Mouse (Mus musculus) retina, embryonic 14.5 days (tissue): ENCODE results near the gene Pmf1.

ENCODE experiments used
- DNase-seq: peaks from one replicate; pipeline ENCODE4 v3.0.0-alpha.2; 2015; ENCODE audit warnings: low spot score

Gene Pmf1

DNA sequence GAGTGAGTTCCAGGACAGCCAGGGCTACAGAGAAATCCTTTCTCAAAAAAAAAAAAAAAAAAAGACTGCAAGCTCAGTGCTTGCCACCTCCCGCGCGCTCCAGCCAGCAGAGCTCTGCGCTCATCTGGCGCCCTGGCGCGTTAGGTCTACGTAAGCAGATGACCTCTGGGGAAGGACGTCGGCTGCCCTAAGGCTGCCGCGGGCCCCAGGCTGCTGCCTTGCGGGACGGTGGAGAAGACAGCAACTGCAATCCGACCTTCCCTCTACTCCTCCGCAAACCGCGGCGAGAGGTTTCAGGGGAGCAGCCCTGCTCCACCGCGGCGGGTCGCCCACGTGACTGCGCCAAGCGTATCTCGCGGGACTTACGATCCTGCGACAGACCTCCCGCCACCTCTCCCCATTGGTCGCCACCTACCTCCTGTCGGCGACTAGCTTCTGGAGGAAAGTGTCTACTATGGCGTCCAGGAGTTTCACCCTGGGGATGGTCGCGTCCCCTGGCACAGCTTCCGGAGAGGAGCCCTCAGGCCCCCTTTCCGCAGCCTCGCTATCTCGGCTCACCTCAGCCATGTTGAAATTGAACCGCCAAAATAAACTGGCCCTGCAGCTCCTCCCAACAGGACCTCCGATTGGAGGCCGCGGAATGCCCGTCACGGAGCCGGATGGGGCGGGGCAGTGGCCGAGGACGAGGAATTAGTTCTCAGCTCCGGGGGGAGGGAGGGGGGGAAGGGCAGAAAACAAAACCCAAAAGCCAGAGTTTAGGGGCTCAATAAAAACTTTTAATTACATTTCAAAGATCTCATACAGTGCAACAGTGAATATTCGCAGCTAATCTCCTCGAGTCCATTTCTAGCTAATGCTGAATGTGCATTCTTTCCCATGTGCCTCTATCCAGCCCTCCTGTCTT, at the start of gene Pmf1:
Gene Pmf1, minus strand, starts transcription at position 591 of the 904 bp plus-strand sequence.
- DNase-seq = peak; percentile 89

GRCm38 (mm10) chr3:88458778-88459219, 48.7 kb upstream of the Pmf1 start:
- DNase-seq = peak; percentile 45

DNA sequence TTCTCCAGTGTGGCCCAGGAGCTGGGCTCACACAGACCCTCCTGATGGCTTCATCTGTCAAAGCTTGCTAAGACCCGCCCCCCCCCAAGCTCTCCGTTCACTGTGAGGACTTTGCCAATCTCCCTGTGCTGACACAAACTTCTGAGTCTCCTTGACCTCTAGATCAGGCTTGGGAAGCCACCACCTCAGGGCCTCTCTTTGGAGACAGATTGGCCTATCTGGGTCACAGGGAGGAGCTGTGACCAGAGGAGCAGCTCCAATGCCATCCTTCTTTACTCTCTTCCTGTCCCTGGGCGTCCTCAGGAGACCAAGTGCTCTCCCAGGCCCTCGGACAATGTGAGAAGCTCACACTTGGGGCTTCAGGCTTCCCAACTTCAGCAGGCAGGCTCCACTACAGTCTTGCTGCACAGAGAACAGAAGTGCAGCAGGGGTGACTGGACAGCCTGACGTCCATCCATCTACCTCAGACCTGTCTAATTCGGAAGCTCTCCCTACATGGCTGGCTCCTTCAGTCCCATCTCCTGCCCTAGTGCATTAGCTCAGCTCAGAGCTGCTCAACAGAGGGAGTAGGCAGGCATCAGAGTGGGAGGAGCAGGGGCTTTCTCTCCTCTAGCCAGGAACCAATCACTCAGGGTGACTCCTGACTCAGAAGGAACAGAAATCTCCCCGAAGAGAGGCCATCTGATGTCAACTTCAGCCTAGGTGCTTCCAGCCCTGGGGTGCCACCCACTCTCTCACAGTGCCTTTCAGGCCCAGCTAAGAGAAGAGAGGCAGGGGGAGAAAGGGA, 46.8 kb upstream of the Pmf1 start:
- no peak for DNase-seq

DNA sequence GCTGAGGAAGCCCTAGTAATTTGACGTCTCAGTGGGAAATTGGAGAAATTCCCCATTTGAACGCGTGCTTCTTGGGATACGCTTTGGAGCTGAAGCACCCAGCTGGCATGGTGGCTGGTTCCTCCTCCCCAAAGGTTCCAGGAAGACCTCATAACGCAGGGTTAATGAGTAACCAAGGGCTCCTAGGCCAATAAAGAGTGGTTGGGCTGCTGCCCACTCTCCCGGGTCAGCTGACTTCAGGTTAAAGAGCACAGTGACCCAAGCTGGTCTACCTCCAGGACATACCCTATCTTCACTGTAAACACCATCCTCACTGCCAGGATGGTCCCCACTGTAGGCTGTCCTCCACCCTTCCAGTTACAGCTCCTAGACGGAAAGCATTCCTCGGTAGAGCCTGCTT, 46.2 kb upstream of the Pmf1 start:
- no peak for DNase-seq

GRCm38 (mm10) chr3:88455588-88456264, 45.6 kb upstream of the Pmf1 start:
- no peak for DNase-seq

DNA sequence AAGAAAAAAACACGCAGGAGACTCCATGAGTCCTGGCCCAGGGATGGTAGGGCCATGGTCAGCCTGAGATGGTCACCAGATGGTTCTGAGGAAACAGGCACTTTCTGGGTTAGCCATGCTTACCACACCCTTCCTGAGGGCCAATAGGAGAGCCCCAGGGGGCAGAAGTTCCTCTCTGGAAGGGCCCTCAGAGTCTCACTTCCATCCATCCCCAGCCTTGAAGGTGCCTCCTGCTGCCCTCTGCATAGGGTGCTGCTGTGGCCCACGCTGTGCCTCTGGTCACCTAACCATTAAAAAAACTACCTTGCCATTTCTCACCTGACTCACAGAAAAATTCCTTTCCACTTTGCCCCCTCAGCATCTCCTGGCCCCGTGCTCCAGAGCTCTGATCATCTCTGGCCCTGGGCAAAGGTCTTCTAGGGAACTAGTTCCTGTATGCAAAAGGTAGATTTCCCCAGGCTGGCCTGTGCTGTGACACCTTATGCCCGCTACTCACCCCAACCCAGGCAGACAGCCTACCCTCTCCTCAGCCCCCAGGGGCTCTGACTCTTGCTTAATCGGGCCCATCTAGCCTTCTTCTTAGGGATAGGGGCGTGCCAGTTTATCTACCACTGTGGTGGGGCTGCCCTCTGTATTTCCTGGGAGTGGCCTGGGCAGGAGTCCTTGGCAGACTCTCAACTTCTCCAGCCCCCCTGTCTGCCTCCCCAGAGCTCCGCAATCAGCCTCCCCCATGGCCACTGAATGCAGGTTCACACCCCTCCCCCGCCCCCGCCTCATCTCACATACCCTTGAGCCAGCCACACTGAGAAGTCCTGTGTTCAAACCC, 44.8 kb upstream of the Pmf1 start:
- no peak for DNase-seq

DNA sequence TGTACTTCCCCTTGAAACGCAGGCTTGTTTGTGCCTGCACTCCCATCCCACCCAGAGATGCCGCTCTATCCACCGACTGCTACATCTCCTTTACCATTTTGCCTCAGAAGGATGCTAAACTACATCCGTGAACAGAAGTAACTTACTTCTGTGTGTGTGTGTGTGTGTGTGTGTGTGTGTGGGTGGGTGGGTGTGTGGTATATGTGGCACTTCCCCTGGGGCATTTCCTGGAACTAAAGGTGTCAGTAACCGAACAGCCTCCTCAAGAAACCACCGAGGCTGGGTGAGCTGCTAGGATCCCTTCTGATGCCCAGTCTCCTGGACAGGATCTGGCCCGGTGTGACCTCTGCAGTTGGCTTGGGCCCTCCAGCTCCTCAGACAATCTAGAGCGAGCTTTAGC, 43.9 kb upstream of the Pmf1 start:
- DNase-seq = no peak

DNA sequence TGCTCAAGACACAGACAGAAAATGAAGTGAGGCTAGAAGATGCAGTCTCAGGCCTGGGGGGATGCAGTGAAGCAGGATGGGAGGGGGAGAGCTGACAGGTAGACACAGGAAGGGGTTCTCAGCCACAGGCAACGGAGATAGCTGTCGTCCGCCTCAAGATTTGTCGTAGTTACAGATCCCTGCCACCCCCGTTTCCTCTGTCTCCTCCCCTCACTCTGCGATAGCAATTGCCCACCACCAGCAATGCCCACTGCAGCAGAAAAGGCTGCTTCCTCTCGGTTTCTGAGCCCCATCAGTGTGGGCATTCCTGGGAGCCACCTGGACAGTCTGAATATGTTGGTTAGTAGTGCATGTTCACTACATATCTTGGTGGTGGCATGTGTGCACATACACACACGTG, 43.2 kb upstream of the Pmf1 start:
- no peak for DNase-seq

DNA sequence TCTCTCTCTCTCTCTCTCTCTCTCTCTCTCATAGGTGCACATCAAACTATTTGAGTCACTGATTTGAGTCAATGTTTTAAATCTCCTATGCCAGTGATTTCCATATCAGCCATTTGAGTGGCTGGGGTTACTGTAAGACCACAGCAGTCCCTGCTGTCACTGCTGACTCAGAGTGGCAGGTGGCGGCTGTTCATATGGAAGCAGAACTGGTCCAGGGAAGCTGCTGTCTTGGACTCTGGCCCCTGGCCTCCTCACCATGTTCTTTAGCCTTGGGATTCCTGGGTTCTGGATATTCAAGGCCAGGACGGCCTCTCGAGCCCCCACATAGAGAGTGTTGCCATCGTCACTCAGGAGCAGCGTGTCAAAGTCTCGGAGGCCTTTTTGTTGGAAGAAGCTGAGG, 42.6 kb upstream of the Pmf1 start:
- DNase-seq = no peak

GRCm38 (mm10) chr3:88452246-88452645, 42.1 kb upstream of the Pmf1 start:
- no peak for DNase-seq

DNA sequence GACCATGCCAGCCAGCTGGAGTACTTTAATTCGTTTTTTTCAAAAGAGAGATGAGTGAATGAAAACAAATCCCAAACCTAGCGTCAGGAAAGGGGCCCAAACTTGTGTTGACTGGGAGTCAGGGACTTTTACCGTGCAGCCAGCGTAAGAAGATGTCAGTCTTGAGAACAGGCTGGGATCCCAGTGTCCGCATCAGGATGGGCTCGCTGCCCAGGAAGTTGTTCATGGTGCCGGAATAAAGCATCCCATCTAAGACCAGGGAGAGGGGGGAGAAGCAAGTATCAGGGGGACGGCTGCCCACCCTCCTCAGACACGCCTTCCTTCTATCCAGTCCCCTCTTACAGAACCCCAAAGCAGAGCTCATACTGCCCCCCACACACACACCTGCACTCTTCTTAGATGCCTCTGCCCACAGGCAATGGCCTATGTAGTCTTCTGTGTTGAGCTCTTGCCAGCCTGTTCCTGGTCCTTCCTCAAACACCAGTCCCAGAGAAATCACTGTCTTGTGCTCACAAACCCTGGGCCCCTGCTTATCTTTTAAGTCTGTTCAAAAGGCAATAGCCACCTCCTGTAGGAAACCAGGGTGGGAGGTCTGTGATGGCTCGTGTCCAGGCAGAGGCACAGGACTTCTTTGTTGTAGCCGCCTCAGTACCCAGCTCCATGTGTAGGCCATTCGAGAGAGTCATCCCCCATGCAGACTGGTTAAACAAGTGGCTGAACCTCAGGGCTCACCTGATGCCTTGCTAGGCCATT, 40.4 kb upstream of the Pmf1 start:
- DNase-seq = no peak

- DNase-seq = peak; percentile 56
Observed at GRCm38 (mm10) chr3:88449395-88450023, 39.4 kb upstream of the Pmf1 start.

GRCm38 (mm10) chr3:88448443-88448842, 38.3 kb upstream of the Pmf1 start:
- no peak for DNase-seq

DNA sequence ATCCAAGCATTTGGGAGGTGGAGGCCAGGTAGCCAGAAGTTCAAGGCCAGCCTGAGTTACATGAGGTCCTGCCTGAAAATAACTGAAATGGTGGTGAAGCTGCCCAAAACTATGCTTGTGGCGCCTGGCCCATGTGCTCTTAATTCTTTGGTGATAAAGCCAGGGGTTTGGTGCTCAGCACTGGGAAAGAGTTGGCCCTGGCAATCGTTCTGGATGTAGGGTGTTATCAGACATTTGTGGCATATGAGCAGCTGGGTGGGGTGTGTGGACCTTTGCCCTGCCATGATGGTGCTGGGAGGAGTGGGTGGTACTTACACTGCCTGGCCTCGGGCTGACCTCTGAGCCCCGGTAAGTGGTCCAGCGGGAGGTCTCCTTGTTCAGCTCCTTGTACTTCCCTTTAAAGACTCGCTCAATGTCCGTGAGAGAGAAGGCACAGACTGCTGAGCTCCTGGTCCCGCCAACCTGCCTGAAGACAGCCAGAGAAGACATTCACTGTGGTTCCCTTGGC, 37.6 kb upstream of the Pmf1 start:
- no peak for DNase-seq

DNA sequence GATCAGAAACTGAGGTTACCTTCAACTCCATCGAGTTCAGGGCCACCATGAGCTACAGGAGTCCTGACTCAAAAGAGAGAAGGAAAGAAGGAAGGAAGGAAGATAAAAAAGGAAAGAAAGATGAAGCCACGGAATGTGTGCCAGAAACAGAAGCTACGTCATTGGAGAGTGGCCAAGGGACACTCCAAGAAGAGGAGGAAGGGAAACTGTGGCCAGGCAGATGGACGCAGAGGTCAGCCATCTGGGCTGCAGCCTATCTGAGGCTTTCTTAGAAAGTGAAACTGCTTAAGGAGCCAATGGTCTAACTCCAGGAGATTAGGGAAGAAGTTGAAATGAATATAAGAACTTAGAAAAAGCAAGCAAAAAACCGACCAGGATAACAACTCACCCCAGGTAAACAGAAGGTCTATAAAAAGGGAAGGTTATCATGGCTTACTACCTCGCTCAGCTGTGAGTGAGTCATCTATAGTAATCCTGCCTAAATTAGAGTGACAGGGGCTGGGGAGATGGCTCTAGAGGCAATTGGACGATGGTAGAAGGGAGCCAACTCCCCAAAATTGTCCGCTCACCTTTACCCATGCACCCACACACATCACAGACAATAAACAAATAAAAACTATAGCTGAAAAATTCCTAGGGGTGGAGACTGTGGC, 36.5 kb upstream of the Pmf1 start:
- DNase-seq = no peak

DNA sequence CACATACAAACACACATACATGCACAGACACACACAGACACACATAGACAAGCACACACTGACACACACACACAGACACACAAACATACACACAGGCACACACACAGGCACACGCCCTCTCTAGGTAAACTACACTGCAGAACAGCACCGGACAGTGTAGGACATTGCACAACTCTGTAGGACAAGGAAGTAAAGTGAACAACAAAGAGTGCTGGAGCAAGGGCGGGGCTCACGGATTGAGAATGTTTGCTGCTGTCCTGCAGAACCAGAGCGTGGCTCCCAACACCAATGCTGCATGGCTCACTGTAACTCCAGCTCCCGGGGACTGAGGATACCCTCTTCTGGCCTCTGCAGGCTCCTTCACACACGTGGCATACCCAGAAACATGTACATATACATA, 32.8 kb upstream of the Pmf1 start:
- DNase-seq = no peak

DNA sequence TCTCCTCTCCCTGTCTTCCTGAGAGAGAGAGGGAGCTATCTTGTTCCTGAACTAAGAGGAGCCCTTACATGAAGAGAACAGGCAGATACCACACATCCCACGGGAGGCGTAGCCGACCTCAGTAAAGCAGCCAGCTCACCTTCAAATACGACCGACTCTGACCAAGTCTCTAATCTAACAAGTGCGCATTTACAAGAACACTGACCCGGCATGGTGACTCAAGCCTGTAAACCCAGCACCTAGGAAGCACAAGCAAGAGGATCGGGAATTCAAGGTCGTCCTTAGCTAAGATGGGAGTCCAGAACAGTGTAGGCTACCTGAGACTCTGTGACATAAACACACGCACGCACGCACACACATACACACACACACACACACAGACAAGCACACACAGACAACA, 32.4 kb upstream of the Pmf1 start:
- no peak for DNase-seq

DNA sequence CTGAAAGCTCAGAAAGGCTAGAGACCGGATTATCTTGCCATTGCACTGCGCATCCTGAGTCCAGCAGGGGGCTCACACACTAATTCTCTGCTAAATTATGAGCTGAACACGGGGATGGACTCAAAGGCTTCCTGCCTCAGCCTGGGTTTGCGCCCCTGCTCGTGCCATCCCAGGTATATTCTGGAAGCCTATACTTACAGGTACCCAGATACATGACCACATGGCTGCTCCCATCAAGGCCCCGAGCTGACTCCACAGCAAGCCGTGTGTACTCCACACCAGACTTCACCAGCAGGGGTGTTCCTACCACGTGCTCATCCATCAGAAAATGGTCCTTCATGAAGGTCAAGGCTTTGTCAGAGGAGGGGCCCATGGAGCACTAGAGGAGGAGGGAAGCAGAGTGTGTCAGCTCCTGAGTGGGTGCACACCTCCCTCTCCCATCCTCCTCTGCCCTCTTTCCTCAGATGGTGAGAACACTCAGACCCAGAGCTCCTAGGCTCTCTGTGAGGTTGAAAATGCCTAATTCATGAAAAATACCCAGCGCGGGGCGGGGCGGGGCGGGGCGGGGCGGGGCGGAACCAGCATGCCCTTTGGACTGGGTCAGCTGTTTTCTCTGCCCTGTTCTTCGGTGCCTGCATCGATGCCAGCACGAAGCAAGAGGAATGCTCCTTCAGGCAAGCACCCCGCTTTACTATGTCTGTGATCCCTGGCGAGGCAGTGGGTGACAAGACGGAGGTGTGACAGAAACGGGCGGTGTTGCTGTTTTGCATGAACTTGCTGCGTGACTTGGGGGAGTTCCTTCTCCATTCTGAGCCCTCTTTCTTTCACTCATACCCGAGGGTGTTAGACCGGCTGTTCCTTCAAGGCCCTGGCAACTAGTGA, 30.6 kb upstream of the Pmf1 start:
- DNase-seq = peak; percentile 78

DNA sequence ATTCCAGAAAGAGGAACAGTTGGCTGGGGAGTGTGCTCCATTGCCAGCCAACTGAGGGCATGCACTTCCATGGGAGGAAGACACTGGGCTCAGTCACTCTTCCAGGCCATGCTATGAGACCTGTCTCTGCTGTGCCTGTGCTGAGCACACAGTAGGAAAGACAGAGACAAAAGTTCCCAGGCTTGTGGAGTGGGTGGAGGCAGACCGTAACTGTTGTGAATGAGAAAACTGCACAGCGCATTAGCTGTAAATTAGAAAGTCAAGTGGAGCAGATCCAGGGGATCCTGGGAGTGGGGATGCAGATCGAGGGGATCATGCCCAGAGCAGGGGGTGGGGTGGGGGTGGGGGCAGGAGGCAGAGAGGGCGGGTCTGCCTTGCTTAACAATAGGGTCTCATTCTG, 29.5 kb upstream of the Pmf1 start:
- DNase-seq = no peak
